Mouse (Mus musculus) embryonic facial prominence, embryonic 11.5 days (tissue): ENCODE results near the gene Upp2. TPM values are rescaled to one million over a fixed set of nuclear protein-coding genes. Genes with fewer than 3 reads are reported as not detected.

Experiments
- ATAC-seq: fragments of 200-750 bp; cut with Nextera tagmentation; replicated peaks from 2 replicates; pipeline ENCODE4 v1.8.0; 2017; ENCODE audit warnings: low read depth; ENCODE audit not compliant: insufficient number of reproducible peaks, low FRiP score, low TSS enrichment
- DNase-seq: peaks from one replicate; pipeline ENCODE4 v3.0.0-alpha.2; 2015; ENCODE audit warnings: low spot score
- H3K27ac ChIP-seq: fragments of 300-500 bp; sonication (generic); replicated peaks from 2 replicates; pipeline ENCODE4 v1.5.1; 2014; ENCODE audit warnings: mild to moderate bottlenecking, low read depth, low read length, control low read depth
- H3K27me3 ChIP-seq: fragments of 300-500 bp; sonication (generic); 2 replicates; pipeline ENCODE4 v1.6.1; 2014; ENCODE audit warnings: mild to moderate bottlenecking, low read length, moderate library complexity, mixed read lengths; ENCODE audit not compliant: control insufficient read depth, insufficient read depth
- H3K36me3 ChIP-seq: fragments of 300-500 bp; sonication (generic); replicated peaks from 2 replicates; pipeline ENCODE4 v1.6.1; 2014; ENCODE audit warnings: low read depth, mild to moderate bottlenecking, low read length, moderate library complexity, mixed read lengths; ENCODE audit not compliant: control insufficient read depth, insufficient read depth
- H3K4me1 ChIP-seq: fragments of 300-500 bp; sonication (generic); 2 replicates; pipeline ENCODE4 v1.6.1; 2014; ENCODE audit warnings: low read length, mixed read lengths; ENCODE audit not compliant: control insufficient read depth, insufficient read depth
- H3K4me2 ChIP-seq: fragments of 300-500 bp; sonication (generic); 2 replicates; pipeline ENCODE4 v1.6.1; 2014; ENCODE audit warnings: low read depth, mild to moderate bottlenecking, control low read depth, low read length, moderate library complexity
- H3K4me3 ChIP-seq: fragments of 300-500 bp; sonication (generic); 2 replicates; pipeline ENCODE4 v1.5.1; 2014; ENCODE audit warnings: low read depth, low read length, control low read depth
- H3K9ac ChIP-seq: fragments of 300-500 bp; sonication (generic); replicated peaks from 2 replicates; pipeline ENCODE4 v1.6.1; 2014; ENCODE audit warnings: mild to moderate bottlenecking, control low read depth, low read length
- H3K9me3 ChIP-seq: fragments of 300-500 bp; sonication (generic); replicated peaks from 2 replicates; pipeline ENCODE4 v1.6.1; 2016; ENCODE audit warnings: mild to moderate bottlenecking, low read length, inconsistent platforms, mixed read lengths; ENCODE audit not compliant: control insufficient read depth
- WGBS: fragments of 180-500 bp; shearing (Covaris S2); extraction: QIAGEN DNeasy Blood & Tissue Kit; methylation state at CpG from one replicate; pipeline ENCODE4 v1.1.7; 2014; 5-methylcytosine and 5-hydroxymethylcytosine counted together
- polyA plus RNA-seq: library from polyadenylated mRNA; unstranded; fragments of >200 nt; fragmentation: Nextera tagmentation; extraction: Ambion mirVana; gene quantifications from 2 replicates; pipeline ENCODE4 v1.2.1, GENCODE M21; 2014

Upp2 gene
- polyA plus RNA-seq, 1 experiment from 2014 or later: 5.0 TPM

- Histone ChIP-seq H3K9me3 (no peaks in the 10 kb centered on the region), H3K9ac (no peak overlapping the region), H3K4me3 (no peak overlapping the region), H3K4me1 (0 out of 2 replicates have a peak, but pooled peaks cover 4% of the 10 kb centered on the region), H3K4me2 (no peak overlapping the region), H3K27me3 (no peaks in the 10 kb centered on the region), H3K27ac (no peak overlapping the region), H3K36me3 (no peaks in the 10 kb centered on the region)
- ATAC-seq: no peak
- DNase-seq: no peak
- 41% methylated on average over 3 of the region's 3 CpGs for WGBS
Observed at GRCm38 (mm10) chr2:58552296-58552695, 14.8 kb upstream of the Upp2 start.

- no peaks in the 10 kb centered on the region for H3K9me3 ChIP-seq
- H3K4me1 ChIP-seq: no peaks in the 10 kb centered on the region
- H3K36me3 ChIP-seq: no peaks in the 10 kb centered on the region
- WGBS: 72% methylated on average over 9 of the region's 9 CpGs
- ATAC-seq: no peak
- H3K27me3 ChIP-seq: no peaks in the 10 kb centered on the region
- no peak overlapping the region for H3K27ac ChIP-seq
- no peak overlapping the region for H3K9ac ChIP-seq
- H3K4me2 ChIP-seq: no peak overlapping the region
- no peak overlapping the region for H3K4me3 ChIP-seq
- no peak for DNase-seq
Observed at GRCm38 (mm10) chr2:58557045-58557845, 9.9 kb upstream of the Upp2 start.

GRCm38 (mm10) chr2:58562137-58562536, 5.0 kb upstream of the Upp2 start:
- Histone ChIP-seq H3K4me1 (no peaks in the 10 kb centered on the region; the same call in 1 of the 2 replicates), H3K4me3 (no peak overlapping the region), H3K9ac (no peak overlapping the region), H3K36me3 (no peaks in the 10 kb centered on the region), H3K27ac (no peak overlapping the region), H3K9me3 (no peaks in the 10 kb centered on the region), H3K27me3 (no peaks in the 10 kb centered on the region), H3K4me2 (no peak overlapping the region)
- DNase-seq: no peak
- WGBS: 69% methylated on average over 4 of the region's 4 CpGs
- no peak for ATAC-seq

GRCm38 (mm10) chr2:58565267-58565666, 1.8 kb upstream of the Upp2 start:
- DNase-seq: no peak

GRCm38 (mm10) chr2:58566049-58566409, 1.1 kb upstream of the Upp2 start:
- no peaks in the 10 kb centered on the region; the same call in 1 of the 2 replicates for H3K4me1 ChIP-seq
- ATAC-seq (no peak), DNase-seq (no peak)
- H3K4me2 ChIP-seq: peak overlapping the region; percentile 52
- 2% methylated on average over 6 of the region's 6 CpGs for WGBS
- H3K9me3 ChIP-seq: no peaks in the 10 kb centered on the region
- peak overlapping the region; percentile 93 for H3K4me3 ChIP-seq
- H3K27me3 ChIP-seq: no peaks in the 10 kb centered on the region
- H3K36me3 ChIP-seq: no peaks in the 10 kb centered on the region
- peak overlapping the region; percentile 88 for H3K9ac ChIP-seq
- peak overlapping the region; percentile 92; the same call in 1 of the 2 replicates for H3K27ac ChIP-seq

More at GRCm38 (mm10) chr2:58565267-58565666, 1.8 kb upstream of the Upp2 start:
- no peaks in the 10 kb centered on the region; the same call in 1 of the 2 replicates for H3K4me1 ChIP-seq
- peak overlapping the region; percentile 52 for H3K4me2 ChIP-seq
- H3K27ac ChIP-seq: no peak overlapping the region
- no peaks in the 10 kb centered on the region for H3K27me3 ChIP-seq
- no peak overlapping the region for H3K4me3 ChIP-seq
- H3K9ac ChIP-seq: no peak overlapping the region
- WGBS: 74% methylated on average over 6 of the region's 6 CpGs
- H3K9me3 ChIP-seq: no peaks in the 10 kb centered on the region
- ATAC-seq: no peak
- no peaks in the 10 kb centered on the region for H3K36me3 ChIP-seq

GRCm38 (mm10) chr2:58566410-58567065, 560 bp upstream of the Upp2 start:
- Histone ChIP-seq H3K4me3 (peak overlapping the region; percentile 93), H3K4me2 (peak overlapping the region; percentile 52), H3K27me3 (no peaks in the 10 kb centered on the region), H3K9ac (peak overlapping the region; percentile 88), H3K9me3 (no peaks in the 10 kb centered on the region), H3K4me1 (no peaks in the 10 kb centered on the region; the same call in 1 of the 2 replicates), H3K36me3 (no peaks in the 10 kb centered on the region), H3K27ac (peak overlapping the region; percentile 92)
- peak; percentile 59 for DNase-seq
- ATAC-seq: peak; percentile 42
- under 1% methylated on average over 45 of the region's 78 CpGs for WGBS

- Histone ChIP-seq H3K4me2 (peak overlapping the region; percentile 52), H3K4me1 (no peaks in the 10 kb centered on the region; the same call in 1 of the 2 replicates), H3K27ac (peak overlapping the region; percentile 92; the same call in 1 of the 2 replicates), H3K9me3 (no peaks in the 10 kb centered on the region), H3K9ac (peak overlapping the region; percentile 88), H3K4me3 (peak overlapping the region; percentile 93), H3K36me3 (no peaks in the 10 kb centered on the region), H3K27me3 (no peaks in the 10 kb centered on the region)
- DNase-seq: no peak
- ATAC-seq: no peak
- WGBS: 9% methylated on average over 12 of the region's 12 CpGs
Observed at GRCm38 (mm10) chr2:58567866-58568719, 995 bp downstream of the Upp2 start.
